Mouse (Mus musculus) heart, embryonic 13.5 days (tissue): ENCODE measurements around the gene Top3b. TPM values are rescaled to one million over a fixed set of nuclear protein-coding genes. Genes with fewer than 3 reads are reported as not detected.

Source experiments
- ATAC-seq: fragments of 200-750 bp; cut with Nextera tagmentation; 2 replicates; pipeline ENCODE4 v1.8.0; 2017; ENCODE audit warnings: moderate TSS enrichment; ENCODE audit not compliant: insufficient number of reproducible peaks, low FRiP score, low TSS enrichment; ENCODE audit errors: extremely low read depth
- H3K27ac ChIP-seq: fragments of 300-500 bp; sonication (generic); replicated peaks from 2 replicates; pipeline ENCODE4 v1.5.1; 2015; ENCODE audit warnings: moderate library complexity, mild to moderate bottlenecking, inconsistent platforms
- H3K27me3 ChIP-seq: fragments of 300-500 bp; sonication (generic); replicated peaks from 2 replicates; pipeline ENCODE4 v1.6.1; 2015; ENCODE audit warnings: mild to moderate bottlenecking, inconsistent platforms
- H3K36me3 ChIP-seq: fragments of 300-500 bp; sonication (generic); 2 replicates; pipeline ENCODE4 v1.6.1; 2015; ENCODE audit warnings: mild to moderate bottlenecking, inconsistent platforms
- H3K4me1 ChIP-seq: fragments of 300-500 bp; sonication (generic); 2 replicates; pipeline ENCODE4 v1.6.1; 2015; ENCODE audit warnings: inconsistent platforms
- H3K4me2 ChIP-seq: fragments of 300-500 bp; sonication (generic); 2 replicates; pipeline ENCODE4 v1.6.1; 2015; ENCODE audit warnings: inconsistent platforms, mild to moderate bottlenecking, moderate library complexity
- H3K4me3 ChIP-seq: fragments of 300-500 bp; sonication (generic); 2 replicates; pipeline ENCODE4 v1.5.1; 2015; ENCODE audit warnings: moderate library complexity, mild to moderate bottlenecking, inconsistent platforms
- H3K9ac ChIP-seq: fragments of 300-500 bp; sonication (generic); 2 replicates; pipeline ENCODE4 v1.6.1; 2015; ENCODE audit warnings: inconsistent platforms, mild to moderate bottlenecking, moderate library complexity
- H3K9me3 ChIP-seq: fragments of 300-500 bp; sonication (generic); 2 replicates; pipeline ENCODE4 v1.6.1; 2016; ENCODE audit warnings: inconsistent platforms
- WGBS: fragments of 180-500 bp; shearing (Covaris S2); methylation state at CpG from one replicate; pipeline ENCODE4 v1.1.7; 2015; ENCODE audit warnings: mixed read lengths; 5-methylcytosine and 5-hydroxymethylcytosine counted together
- polyA plus RNA-seq: library from polyadenylated mRNA; unstranded; fragments of >200 nt; fragmentation: Nextera tagmentation; extraction: Ambion mirVana; gene quantifications from 2 replicates; pipeline ENCODE4 v1.2.1, GENCODE M21; 2015

Gene Top3b
- polyA plus RNA-seq, 1 experiment from 2014 or later: 44.7 TPM

- Histone ChIP-seq H3K36me3 (peaks cover 9% of the 10 kb centered on the region; the same call in 1 of the 2 replicates), H3K27ac (no peak overlapping the region), H3K9me3 (peaks cover 5% of the 10 kb centered on the region), H3K27me3 (no peaks in the 10 kb centered on the region), H3K9ac (no peak overlapping the region), H3K4me2 (no peak overlapping the region), H3K4me3 (no peak overlapping the region), H3K4me1 (no peaks in the 10 kb centered on the region)
- 56% methylated on average over 5 of the region's 5 CpGs for WGBS
- no peak for ATAC-seq
Measured at GRCm38 (mm10) chr16:16930810-16931296, 60.3 kb downstream of the Top3b start.

GRCm38 (mm10) chr16:16939543-16939942, 69.0 kb downstream of the Top3b start:
- Histone ChIP-seq H3K27me3 (no peaks in the 10 kb centered on the region), H3K9ac (no peak overlapping the region), H3K27ac (no peak overlapping the region), H3K9me3 (peaks cover 4% of the 10 kb centered on the region; the same call in 1 of the 2 replicates), H3K36me3 (no peaks in the 10 kb centered on the region), H3K4me2 (no peak overlapping the region), H3K4me3 (no peak overlapping the region), H3K4me1 (no peaks in the 10 kb centered on the region)
- no peak for ATAC-seq
- 88% methylated on average over 9 of the region's 9 CpGs for WGBS

DNA sequence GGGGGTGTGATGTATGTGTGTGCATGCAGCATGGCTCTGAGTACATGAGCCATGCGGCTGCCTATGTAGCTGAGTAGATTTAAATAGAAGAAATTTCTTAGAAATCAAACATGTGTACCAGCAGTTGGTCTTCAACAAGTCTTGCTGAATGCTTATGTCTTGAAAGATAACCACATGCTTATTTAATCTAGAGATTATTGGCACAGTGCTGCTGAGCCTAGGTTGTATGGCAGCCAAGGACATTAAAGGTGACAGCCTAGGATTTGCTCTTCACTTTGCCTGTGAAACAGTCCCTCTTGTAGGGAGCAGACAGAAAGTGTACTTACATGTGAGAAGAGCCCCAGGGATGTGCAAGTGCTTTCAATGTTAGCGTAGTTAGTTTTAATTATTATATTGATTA, 70.5 kb downstream of the Top3b start:
- Histone ChIP-seq H3K9me3 (peaks cover 4% of the 10 kb centered on the region; the same call in 1 of the 2 replicates), H3K27me3 (no peaks in the 10 kb centered on the region), H3K4me2 (no peak overlapping the region), H3K4me1 (no peaks in the 10 kb centered on the region), H3K27ac (no peak overlapping the region), H3K36me3 (no peaks in the 10 kb centered on the region), H3K4me3 (no peak overlapping the region), H3K9ac (no peak overlapping the region)
- ATAC-seq: no peak
- 85% methylated on average over 2 of the region's 2 CpGs for WGBS

Other genes with a start within 250 kb of the Top3b start
- gene Olfr19, start 194.3 kb upstream of the Top3b start, polyA plus RNA-seq: not detected in 2 replicates
- 0.09 and 0.10 TPM in 2 replicates for gene Spag6l, start 41.3 kb upstream of the Top3b start, polyA plus RNA-seq
- not detected in 2 replicates for gene Igll1, start 6.8 kb upstream of the Top3b start, polyA plus RNA-seq
- gene Vpreb1, start 107 bp downstream of the Top3b start, polyA plus RNA-seq: 1.1 and 1.5 TPM in 2 replicates
- gene Ppm1f, start 25.7 kb downstream of the Top3b start, polyA plus RNA-seq: 26.9 and 27.2 TPM in 2 replicates
- 112 and 125 TPM in 2 replicates for gene Mapk1, start 112.6 kb downstream of the Top3b start, polyA plus RNA-seq
- 13.7 and 16.8 TPM in 2 replicates for gene Ypel1, start 199.0 kb downstream of the Top3b start, polyA plus RNA-seq
- 99.4 and 109 TPM in 2 replicates for gene Ppil2, start 240.5 kb downstream of the Top3b start, polyA plus RNA-seq